8 mouse cellular contexts compared by ENCODE assay signal in the genomic region with DNA sequence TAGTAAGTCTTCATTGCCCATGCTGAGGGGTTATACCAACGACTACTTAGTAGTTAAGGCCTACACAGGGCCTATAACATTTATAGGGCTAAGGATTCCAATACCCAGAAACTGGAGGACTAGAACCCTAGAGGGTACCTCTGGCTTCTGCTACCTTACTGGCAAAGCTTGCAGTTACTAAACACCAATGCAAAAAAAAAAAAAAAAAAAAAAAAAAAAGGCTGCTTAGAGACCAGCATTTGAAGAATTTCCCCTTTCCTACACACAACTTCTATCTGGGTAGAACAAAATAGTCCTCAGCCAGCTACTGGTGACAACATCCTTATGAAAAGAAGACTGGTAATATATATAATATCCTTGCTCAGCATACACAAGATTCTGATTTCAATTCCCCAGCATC. TPM values are rescaled to one million over a fixed set of nuclear protein-coding genes. Genes with fewer than 3 reads are reported as not detected.
DNase-seq lines count a peak whose midpoint lies in the region; ATAC-seq and TF ChIP-seq lines count a peak whose summit lies in the region.
"Had no signal": no experiment of that assay in that cellular context is flagged by ENCODE, and none has a peak within 500 bp of the region (broad histone marks: within the 10 kb centered on the region; RNA-seq: fewer than 3 reads in every experiment).

No protein-coding gene starts in this region.

- no peak overlapping the region for H3K4me2 ChIP-seq in hindbrain, embryonic 16.5 days (ENCODE audit: low read length)
- no peak overlapping the region for H3K4me2 ChIP-seq in lung, embryonic 14.5 days
- H3K4me2 ChIP-seq in limb, embryonic 13.5 days (replicated peaks), result no peak overlapping the region
- H3K4me2 ChIP-seq in midbrain, postnatal 0 days (ENCODE audit: low read depth, low read length, poor library complexity, severe bottlenecking), result no peak overlapping the region

- no peak for DNase-seq in hindbrain, embryonic 10.5 days (ENCODE audit: low spot score)
- DNase-seq in lung, embryonic 14.5 days, result no peak
- DNase-seq in lung, postnatal 4 days, result no peak
- no peak for DNase-seq in midbrain, postnatal 0 days (ENCODE audit: low spot score)
- DNase-seq in right cerebral cortex, postnatal 10 days (ENCODE audit: low spot score in 2 of 2), result no peak
- DNase-seq: adrenal gland, postnatal 25 days had no signal

- peaks cover 16% of the 10 kb centered on the region; the same call in 1 of the 2 replicates for H3K36me3 ChIP-seq in hindbrain, embryonic 10.5 days
- no peaks in the 10 kb centered on the region for H3K36me3 ChIP-seq in hindbrain, embryonic 16.5 days (ENCODE audit: control insufficient read depth, insufficient read depth, low read length)
- no peaks in the 10 kb centered on the region for H3K36me3 ChIP-seq in lung, embryonic 14.5 days (ENCODE audit: insufficient read depth)
- H3K36me3 ChIP-seq in limb, embryonic 13.5 days, result peaks cover 6% of the 10 kb centered on the region
- H3K36me3 ChIP-seq in midbrain, postnatal 0 days (ENCODE audit: insufficient read depth, low read length), result no peaks in the 10 kb centered on the region

- H3K27me3 ChIP-seq in hindbrain, embryonic 10.5 days (ENCODE audit: insufficient read depth, poor library complexity, severe bottlenecking), result no peaks in the 10 kb centered on the region
- H3K27me3 ChIP-seq in hindbrain, embryonic 16.5 days (replicated peaks; ENCODE audit: control insufficient read depth, insufficient read depth, low read length), result no peaks in the 10 kb centered on the region
- H3K27me3 ChIP-seq in lung, embryonic 14.5 days (ENCODE audit: insufficient read depth, low read length), result no peaks in the 10 kb centered on the region
- H3K27me3 ChIP-seq in limb, embryonic 13.5 days, result no peaks in the 10 kb centered on the region
- no peaks in the 10 kb centered on the region for H3K27me3 ChIP-seq in midbrain, postnatal 0 days (ENCODE audit: insufficient read depth, low read length)

- no peak for ATAC-seq in hindbrain, embryonic 16.5 days
- ATAC-seq in lung, embryonic 14.5 days (ENCODE audit: insufficient read depth), result no peak
- ATAC-seq in limb, embryonic 13.5 days (ENCODE audit: low FRiP score, low read depth), result no peak
- no peak for ATAC-seq in midbrain, postnatal 0 days (ENCODE audit: low FRiP score)

- no peak overlapping the region for H3K4me3 ChIP-seq in hindbrain, embryonic 10.5 days
- H3K4me3 ChIP-seq in hindbrain, embryonic 16.5 days (ENCODE audit: low read length), result no peak overlapping the region
- no peak overlapping the region for H3K4me3 ChIP-seq in lung, embryonic 14.5 days (ENCODE audit: low read depth, low read length)
- no peak overlapping the region for H3K4me3 ChIP-seq in limb, embryonic 13.5 days
- H3K4me3 ChIP-seq in midbrain, postnatal 0 days (ENCODE audit: low read depth, low read length), result no peak overlapping the region

- H3K4me1 ChIP-seq in hindbrain, embryonic 10.5 days (replicated peaks), result peaks cover 24% of the 10 kb centered on the region
- peaks cover 12% of the 10 kb centered on the region for H3K4me1 ChIP-seq in hindbrain, embryonic 16.5 days (ENCODE audit: control insufficient read depth, insufficient read depth, low read depth, low read length)
- peaks cover 10% of the 10 kb centered on the region for H3K4me1 ChIP-seq in lung, embryonic 14.5 days (ENCODE audit: insufficient read depth)
- H3K4me1 ChIP-seq in limb, embryonic 13.5 days, result peaks cover 40% of the 10 kb centered on the region
- H3K4me1 ChIP-seq in midbrain, postnatal 0 days (ENCODE audit: insufficient read depth, low read length), result peaks cover 9% of the 10 kb centered on the region; the same call in 1 of the 2 replicates

- H3K9ac ChIP-seq in hindbrain, embryonic 16.5 days (ENCODE audit: low read depth, low read length), result no peak overlapping the region
- no peak overlapping the region for H3K9ac ChIP-seq in lung, embryonic 14.5 days
- no peak overlapping the region for H3K9ac ChIP-seq in limb, embryonic 13.5 days
- H3K9ac ChIP-seq in midbrain, postnatal 0 days (replicated peaks; ENCODE audit: low read length, poor library complexity, severe bottlenecking), result no peak overlapping the region

- H3K9me3 ChIP-seq in hindbrain, embryonic 10.5 days, result 0 out of 2 replicates have a peak, but pooled peaks cover 3% of the 10 kb centered on the region
- no peaks in the 10 kb centered on the region for H3K9me3 ChIP-seq in hindbrain, embryonic 16.5 days (ENCODE audit: control insufficient read depth, low read length)
- no peaks in the 10 kb centered on the region for H3K9me3 ChIP-seq in lung, embryonic 14.5 days (ENCODE audit: low read depth, low read length)
- 0 out of 2 replicates have a peak, but pooled peaks cover 4% of the 10 kb centered on the region for H3K9me3 ChIP-seq in limb, embryonic 13.5 days
- H3K9me3 ChIP-seq in midbrain, postnatal 0 days (ENCODE audit: low read length), result no peaks in the 10 kb centered on the region

- H3K27ac ChIP-seq in hindbrain, embryonic 10.5 days, result peak overlapping the region; percentile 79; the same call in 1 of the 2 replicates
- H3K27ac ChIP-seq in hindbrain, embryonic 16.5 days (ENCODE audit: low read depth, low read length), result no peak overlapping the region; the same call in 1 of the 2 replicates
- peak overlapping the region; percentile 58; the same call in 1 of the 2 replicates for H3K27ac ChIP-seq in lung, embryonic 14.5 days (ENCODE audit: low read depth)
- peak overlapping the region; percentile 74; the same call in 1 of the 2 replicates for H3K27ac ChIP-seq in limb, embryonic 13.5 days
- peak overlapping the region; percentile 47; the same call in 1 of the 2 replicates for H3K27ac ChIP-seq in midbrain, postnatal 0 days (ENCODE audit: low read depth, low read length)

- 66% methylated on average over 1 of the region's 1 CpGs for WGBS in hindbrain, embryonic 10.5 days
- 59% methylated on average over 1 of the region's 1 CpGs for WGBS in hindbrain, embryonic 16.5 days
- WGBS in lung, embryonic 14.5 days, result 52% methylated on average over 1 of the region's 1 CpGs
- WGBS in limb, embryonic 13.5 days, result 16% methylated on average over 1 of the region's 1 CpGs
- 52% methylated on average over 1 of the region's 1 CpGs for WGBS in midbrain, postnatal 0 days

- TF ChIP-seq CTCF in lung, embryonic 14.5 days (IDR thresholded peaks at IDR 0.05; ENCODE audit: low read depth), result no peak
- no peak for TF ChIP-seq CTCF in midbrain, postnatal 0 days (IDR thresholded peaks at IDR 0.05)

RNA-seq across cellular contexts. Expression of a gene that starts 29.7 kb away (rescaled TPM):
- 76.8 and 86.9 TPM in 2 replicates for polyA plus RNA-seq in hindbrain, embryonic 10.5 days (2016; fragmentation: Nextera tagmentation; extraction: Ambion mirVana)
- 52.9 and 56.1 TPM in 2 replicates for polyA plus RNA-seq in hindbrain, embryonic 16.5 days (2015; fragmentation: Nextera tagmentation; extraction: Ambion mirVana)
- polyA plus RNA-seq in lung, embryonic 14.5 days (2014; fragmentation: Nextera tagmentation; extraction: Ambion mirVana), result 98.1 and 99.2 TPM in 2 replicates
- polyA plus RNA-seq in limb, embryonic 13.5 days (2015; fragmentation: Nextera tagmentation; extraction: Ambion mirVana), result 79.4 and 83.0 TPM in 2 replicates
- total RNA-seq in midbrain, postnatal 0 days (2014; rRNA removed), result 45.5 and 54.4 TPM in 2 replicates
- polyA plus RNA-seq in midbrain, postnatal 0 days (2015; fragmentation: Nextera tagmentation; extraction: Ambion mirVana), result 36.8 and 37.5 TPM in 2 replicates

RNA-seq across cellular contexts. Expression of a gene that starts 58.1 kb away (rescaled TPM):
- 266 and 284 TPM in 2 replicates for polyA plus RNA-seq in hindbrain, embryonic 10.5 days (2016; fragmentation: Nextera tagmentation; extraction: Ambion mirVana)
- polyA plus RNA-seq in hindbrain, embryonic 16.5 days (2015; fragmentation: Nextera tagmentation; extraction: Ambion mirVana), result 207 and 221 TPM in 2 replicates
- polyA plus RNA-seq in lung, embryonic 14.5 days (2014; fragmentation: Nextera tagmentation; extraction: Ambion mirVana), result 202 and 207 TPM in 2 replicates
- 223 and 240 TPM in 2 replicates for polyA plus RNA-seq in limb, embryonic 13.5 days (2015; fragmentation: Nextera tagmentation; extraction: Ambion mirVana)
- 64.0 and 68.0 TPM in 2 replicates for total RNA-seq in midbrain, postnatal 0 days (2014; rRNA removed)
- 228 and 230 TPM in 2 replicates for polyA plus RNA-seq in midbrain, postnatal 0 days (2015; fragmentation: Nextera tagmentation; extraction: Ambion mirVana)
